ENCODE assay signal across 1 mouse cellular context in the genomic region with DNA sequence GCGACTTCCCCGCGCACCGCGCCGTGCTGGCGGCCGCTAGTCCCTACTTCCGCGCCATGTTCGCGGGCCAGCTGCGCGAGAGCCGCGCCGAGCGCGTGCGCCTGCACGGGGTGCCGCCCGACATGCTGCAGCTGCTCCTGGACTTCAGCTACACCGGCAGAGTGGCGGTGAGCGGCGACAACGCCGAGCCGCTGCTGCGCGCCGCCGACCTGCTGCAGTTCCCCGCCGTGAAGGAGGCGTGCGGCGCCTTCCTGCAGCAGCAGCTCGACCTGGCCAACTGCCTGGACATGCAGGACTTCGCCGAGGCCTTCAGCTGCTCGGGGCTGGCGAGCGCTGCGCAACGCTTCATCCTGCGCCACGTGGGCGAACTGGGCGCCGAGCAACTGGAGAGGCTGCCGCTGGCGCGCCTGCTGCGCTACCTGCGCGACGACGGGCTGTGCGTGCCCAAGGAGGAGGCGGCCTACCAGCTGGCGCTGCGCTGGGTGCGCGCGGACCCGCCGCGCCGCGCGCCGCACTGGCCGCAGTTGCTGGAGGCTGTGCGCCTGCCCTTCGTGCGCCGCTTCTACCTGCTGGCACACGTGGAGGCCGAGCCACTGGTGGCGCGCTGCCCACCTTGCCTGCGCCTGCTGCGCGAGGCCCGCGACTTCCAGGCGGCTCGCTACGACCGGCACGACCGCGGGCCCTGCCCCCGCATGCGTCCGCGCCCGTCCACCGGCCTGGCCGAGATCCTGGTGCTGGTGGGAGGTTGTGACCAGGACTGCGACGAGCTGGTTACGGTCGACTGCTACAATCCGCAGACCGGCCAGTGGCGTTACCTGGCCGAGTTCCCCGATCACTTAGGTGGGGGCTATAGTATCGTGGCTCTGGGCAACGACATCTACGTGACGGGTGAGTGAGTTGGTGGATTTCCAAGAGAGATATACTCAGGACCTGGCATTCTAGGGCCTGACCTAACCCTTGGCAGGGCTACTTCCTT.
TF ChIP-seq lines count a peak whose summit lies in the region.

No protein-coding gene starts in this region.

TF ChIP-seq in MEL, 35 proteins besides CTCF, POLR2A, EP300 and RAD21:
- TF ChIP-seq USF1 (IDR thresholded peaks at IDR 0.05; ENCODE audit: low read depth, low read length) (peak; percentile 14; the same call in 1 of the 2 replicates), MAZ (IDR thresholded peaks at IDR 0.05; ENCODE audit: low read depth, low read length) (no peak), MEF2A (IDR thresholded peaks at IDR 0.05; ENCODE audit: extremely low read depth, insufficient replicate concordance, low read depth, low read length, poor library complexity, severe bottlenecking) (no peak), CHD2 (IDR thresholded peaks at IDR 0.05; ENCODE audit: low read length) (no peak), TBP (IDR thresholded peaks at IDR 0.05; ENCODE audit: low read depth, low read length) (no peak; the same call in 1 of the 2 replicates), JUND (IDR thresholded peaks at IDR 0.05; ENCODE audit: low read depth, low read length) (no peak), NRF1 (IDR thresholded peaks at IDR 0.05; ENCODE audit: insufficient read depth, low read depth, low read length, poor library complexity, severe bottlenecking) (peak; percentile 65), MXI1 (IDR thresholded peaks at IDR 0.05; ENCODE audit: low read depth, low read length) (peak; percentile 75), E2F4 (IDR thresholded peaks at IDR 0.05; ENCODE audit: borderline replicate concordance, low read depth, low read length) (no peak), TAL1 (IDR thresholded peaks at IDR 0.05; ENCODE audit: low read length) (no peak), MAFK (IDR thresholded peaks at IDR 0.05; ENCODE audit: borderline replicate concordance, low read depth, low read length) (no peak), ZKSCAN1 (IDR thresholded peaks at IDR 0.05; ENCODE audit: low read depth, low read length) (no peak), GATA1 (IDR thresholded peaks at IDR 0.05; ENCODE audit: low read depth, low read length) (no peak), SIN3A (IDR thresholded peaks at IDR 0.05; ENCODE audit: low read length) (no peak; the same call in none of the 2 replicates), SMC3 (IDR thresholded peaks at IDR 0.05; ENCODE audit: low read depth, low read length) (no peak), HCFC1 (IDR thresholded peaks at IDR 0.05; ENCODE audit: low read depth, low read length) (no peak), MYC (IDR thresholded peaks at IDR 0.05; ENCODE audit: low read depth, low read length) (peak; percentile 34; the same call in 1 of the 2 replicates), ETS1 (IDR thresholded peaks at IDR 0.05; ENCODE audit: low read depth, low read length) (no peak), TCF12 (IDR thresholded peaks at IDR 0.05; ENCODE audit: low read depth, low read length) (no peak), UBTF (IDR thresholded peaks at IDR 0.05; ENCODE audit: borderline replicate concordance, insufficient read depth, low read depth, low read length) (0 out of 2 replicates have a peak, but pooled peaks have one; percentile 32), POLR2AphosphoS5 (IDR thresholded peaks at IDR 0.05; ENCODE audit: borderline replicate concordance, low read depth, low read length) (no peak), MAX (IDR thresholded peaks at IDR 0.05; ENCODE audit: low read length) (peak; percentile 71), RCOR1 (IDR thresholded peaks at IDR 0.05; ENCODE audit: low read depth, low read length) (no peak)
